Mouse (Mus musculus) thymus, adult 2 months (tissue): ENCODE results near the gene Gfra1. TPM values are rescaled to one million over a fixed set of nuclear protein-coding genes. Genes with fewer than 3 reads are reported as not detected.

Experiments used
- DNase-seq: peaks from one replicate; pipeline ENCODE4 v3.0.0; 2021
- H3K27ac ChIP-seq: fragments of 200-500 bp; 2 replicates; pipeline ENCODE4 v1.5.1; 2012; ENCODE audit warnings: low read length, control low read depth; ENCODE audit not compliant: control insufficient read depth, insufficient read depth
- H3K27me3 ChIP-seq: fragments of 200-500 bp; 2 replicates; pipeline ENCODE4 v1.6.1; 2012; ENCODE audit warnings: mild to moderate bottlenecking, low read length, moderate library complexity, mixed read lengths; ENCODE audit not compliant: control insufficient read depth, insufficient read depth
- H3K36me3 ChIP-seq: fragments of 200-500 bp; 2 replicates; pipeline ENCODE4 v1.6.1; 2012; ENCODE audit warnings: mild to moderate bottlenecking, low read length, moderate library complexity; ENCODE audit not compliant: control insufficient read depth, insufficient read depth
- H3K4me1 ChIP-seq: fragments of 200-500 bp; replicated peaks from 2 replicates; pipeline ENCODE4 v1.6.1; 2012; ENCODE audit warnings: low read length; ENCODE audit not compliant: control insufficient read depth, insufficient read depth
- H3K4me3 ChIP-seq: fragments of 200-500 bp; 2 replicates; pipeline ENCODE4 v1.5.1; 2012; ENCODE audit warnings: mild to moderate bottlenecking, low read length, control low read depth, moderate library complexity; ENCODE audit not compliant: control insufficient read depth, insufficient read depth
- CTCF ChIP-seq: fragments of 200-500 bp; IDR thresholded peaks from 2 replicates; pipeline ENCODE4 v1.5.1; 2012; ENCODE audit warnings: mild to moderate bottlenecking, control low read depth, low read length, moderate library complexity, borderline replicate concordance; ENCODE audit not compliant: control insufficient read depth, poor library complexity, insufficient read depth; ENCODE audit errors: extremely low read depth
- POLR2A ChIP-seq: fragments of 200-500 bp; IDR thresholded peaks from 2 replicates; pipeline ENCODE4 v1.6.1; 2012; ENCODE audit warnings: mild to moderate bottlenecking, low read length, control low read depth, moderate library complexity; ENCODE audit not compliant: control insufficient read depth, poor library complexity, insufficient read depth; ENCODE audit errors: extremely low read depth
- WGBS: fragments of 180-500 bp; shearing (Covaris S2); methylation state at CpG from one replicate; pipeline ENCODE4 v1.1.7; 2018; 5-methylcytosine and 5-hydroxymethylcytosine counted together
- polyA plus RNA-seq: library from polyadenylated mRNA; depleted of rRNA; stranded (reverse); fragments of >200 nt; gene quantifications from 2 replicates; pipeline ENCODE4 v1.2.3, GENCODE M21; 2012

The Gfra1 gene
- polyA plus RNA-seq, 1 experiment, result 7.0 TPM

- Histone ChIP-seq H3K36me3 (no peaks in the 10 kb centered on the region), H3K27ac (no peak overlapping the region), H3K4me3 (no peak overlapping the region), H3K4me1 (peaks cover 28% of the 10 kb centered on the region), H3K27me3 (no peaks in the 10 kb centered on the region)
- TF ChIP-seq CTCF (no peak), POLR2A (no peak)
- WGBS, result 84% methylated on average over 5 of the region's 5 CpGs
- no peak for DNase-seq
Measured at GRCm38 (mm10) chr19:58450716-58451115, 5.0 kb downstream of the Gfra1 start.

GRCm38 (mm10) chr19:58442785-58443732 lies 12.7 kb downstream of the Gfra1 start:
- Histone ChIP-seq H3K4me3 (no peak overlapping the region), H3K27ac (no peak overlapping the region), H3K4me1 (peaks cover 7% of the 10 kb centered on the region), H3K36me3 (no peaks in the 10 kb centered on the region), H3K27me3 (no peaks in the 10 kb centered on the region)
- WGBS, result 64% methylated on average over 10 of the region's 10 CpGs
- no peak for DNase-seq
- no peak for TF ChIP-seq CTCF
- no peak for TF ChIP-seq POLR2A

- H3K27me3 ChIP-seq, result no peaks in the 10 kb centered on the region
- TF ChIP-seq CTCF (no peak), POLR2A (no peak)
- DNase-seq, result no peak
- no peak overlapping the region for H3K27ac ChIP-seq
- WGBS, result 86% methylated on average over 7 of the region's 7 CpGs
- no peaks in the 10 kb centered on the region for H3K36me3 ChIP-seq
- H3K4me3 ChIP-seq, result no peak overlapping the region
- H3K4me1 ChIP-seq, result peaks cover 7% of the 10 kb centered on the region
Measured at GRCm38 (mm10) chr19:58441785-58442184, 13.9 kb downstream of the Gfra1 start.

GRCm38 (mm10) chr19:58441246-58441645 lies 14.5 kb downstream of the Gfra1 start:
- WGBS, result 93% methylated on average over 7 of the region's 7 CpGs
- Histone ChIP-seq H3K27me3 (no peaks in the 10 kb centered on the region), H3K27ac (no peak overlapping the region), H3K4me1 (peaks cover 7% of the 10 kb centered on the region), H3K36me3 (no peaks in the 10 kb centered on the region), H3K4me3 (no peak overlapping the region)
- TF ChIP-seq CTCF (no peak), POLR2A (no peak)
- DNase-seq, result no peak

GRCm38 (mm10) chr19:58438762-58439161 lies 16.9 kb downstream of the Gfra1 start:
- DNase-seq, result no peak
- WGBS, result 92% methylated on average over 4 of the region's 4 CpGs
- TF ChIP-seq CTCF, result no peak
- TF ChIP-seq POLR2A, result no peak
- Histone ChIP-seq H3K36me3 (no peaks in the 10 kb centered on the region), H3K27me3 (no peaks in the 10 kb centered on the region), H3K4me3 (no peak overlapping the region), H3K4me1 (peaks cover 7% of the 10 kb centered on the region), H3K27ac (no peak overlapping the region)

- no peak for DNase-seq
- Histone ChIP-seq H3K36me3 (no peaks in the 10 kb centered on the region), H3K27ac (no peak overlapping the region), H3K4me3 (no peak overlapping the region), H3K4me1 (no peaks in the 10 kb centered on the region), H3K27me3 (no peaks in the 10 kb centered on the region)
- TF ChIP-seq CTCF (no peak), POLR2A (no peak)
- 97% methylated on average over 10 of the region's 10 CpGs for WGBS
Measured at GRCm38 (mm10) chr19:58437441-58438071, 18.2 kb downstream of the Gfra1 start.

- H3K4me3 ChIP-seq, result no peak overlapping the region
- H3K4me1 ChIP-seq, result no peaks in the 10 kb centered on the region
- no peak for TF ChIP-seq CTCF
- no peak for TF ChIP-seq POLR2A
- DNase-seq, result no peak
- no peaks in the 10 kb centered on the region for H3K36me3 ChIP-seq
- WGBS, result 45% methylated on average over 3 of the region's 3 CpGs
- no peak overlapping the region for H3K27ac ChIP-seq
- no peaks in the 10 kb centered on the region for H3K27me3 ChIP-seq
Measured at GRCm38 (mm10) chr19:58436874-58437273, 18.8 kb downstream of the Gfra1 start.
